Mouse (Mus musculus): ENCODE measurements around the gene Slc24a3.

Slc24a3 gene

GRCm38 (mm10) chr2:145656716-145657115 is 489.2 kb downstream of the Slc24a3 start:
- DNase-seq = no peak

- DNase-seq = no peak
Observed at GRCm38 (mm10) chr2:145661242-145661641, 493.7 kb downstream of the Slc24a3 start.

- DNase-seq = no peak
Observed at GRCm38 (mm10) chr2:145663899-145664298, 496.3 kb downstream of the Slc24a3 start.

DNA sequence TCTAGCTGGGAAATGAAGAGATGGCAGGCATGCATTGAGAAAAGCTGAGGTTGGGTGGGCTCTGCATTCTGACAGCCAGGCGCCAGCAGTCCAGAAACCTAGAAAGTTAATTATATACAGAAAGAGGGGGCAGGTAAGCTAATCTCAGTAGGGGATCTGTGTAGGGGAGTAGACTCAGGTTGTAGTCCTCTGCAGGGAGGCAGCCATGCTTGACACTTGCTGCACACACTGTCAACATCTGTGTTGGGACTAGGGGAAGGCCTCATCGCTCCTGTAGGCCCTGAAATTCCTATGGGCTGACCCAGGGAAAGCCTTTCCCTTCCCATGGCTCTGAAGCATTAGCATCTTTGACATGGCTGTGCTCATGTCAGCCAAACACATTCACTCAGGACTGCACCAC is 496.8 kb downstream of the Slc24a3 start:
- DNase-seq = no peak

GRCm38 (mm10) chr2:145668135-145668534 is 500.6 kb downstream of the Slc24a3 start:
- no peak for DNase-seq

- DNase-seq = no peak
Observed at GRCm38 (mm10) chr2:145670131-145670530, 502.6 kb downstream of the Slc24a3 start.

GRCm38 (mm10) chr2:145674496-145675141 is 507.1 kb downstream of the Slc24a3 start:
- no peak for DNase-seq

- no peak for DNase-seq
Observed at GRCm38 (mm10) chr2:145675142-145675755, 507.7 kb downstream of the Slc24a3 start, which contains the start of gene Rin2. Gene Rin2 (plus strand): TSS chr2:145675215.

GRCm38 (mm10) chr2:145675756-145676543 is 508.4 kb downstream of the Slc24a3 start:
- DNase-seq = peak; percentile 9

- DNase-seq = no peak
Observed at GRCm38 (mm10) chr2:145676544-145676925, 509.0 kb downstream of the Slc24a3 start.

GRCm38 (mm10) chr2:145676936-145677335 is 509.4 kb downstream of the Slc24a3 start:
- no peak for DNase-seq

- DNase-seq = no peak
Observed at GRCm38 (mm10) chr2:145680141-145680540, 512.6 kb downstream of the Slc24a3 start.

- DNase-seq = no peak
Observed at GRCm38 (mm10) chr2:145680762-145681161, 513.2 kb downstream of the Slc24a3 start.

DNA sequence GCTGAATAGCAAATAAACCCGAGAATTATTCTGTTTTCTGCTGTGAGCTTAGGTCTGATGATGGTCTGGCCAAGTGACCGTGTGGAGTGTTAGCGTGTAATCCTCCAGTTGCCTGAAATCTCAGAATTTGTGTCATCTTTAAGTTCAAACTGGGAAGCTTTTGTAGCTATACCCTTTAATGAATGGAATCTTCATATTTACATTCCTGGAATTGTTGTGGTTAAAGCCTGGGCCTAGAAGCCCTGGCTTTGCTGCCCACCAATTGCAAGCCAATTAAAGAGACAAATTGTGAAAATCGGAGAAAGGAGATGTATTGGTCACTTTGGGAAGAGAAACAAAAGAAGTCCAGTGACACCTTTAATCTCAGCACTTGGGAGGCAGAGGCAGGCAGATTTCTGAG is 514.1 kb downstream of the Slc24a3 start:
- DNase-seq = no peak

DNA sequence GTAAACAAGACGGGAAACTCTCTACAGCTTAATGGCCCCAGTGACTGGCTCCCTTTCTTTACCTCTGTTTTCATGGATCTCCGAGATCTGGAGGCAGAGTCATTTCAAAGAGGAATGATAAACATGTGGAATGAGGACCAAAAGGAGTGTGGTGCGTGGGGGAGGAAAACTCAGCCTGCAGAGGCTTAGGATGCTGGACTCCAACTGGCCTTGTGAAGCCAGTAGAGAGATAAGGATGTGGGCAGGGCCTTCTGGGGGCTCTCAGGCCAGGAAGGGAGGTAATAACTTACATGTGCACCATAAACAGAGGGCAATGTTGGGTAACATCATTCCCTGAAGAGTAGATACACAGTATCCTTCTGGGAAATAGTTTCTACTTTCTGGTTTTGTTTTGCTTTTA is 515.4 kb downstream of the Slc24a3 start:
- no peak for DNase-seq

- DNase-seq = no peak
Observed at GRCm38 (mm10) chr2:145683536-145683935, 516.0 kb downstream of the Slc24a3 start.

- no peak for DNase-seq
Observed at GRCm38 (mm10) chr2:145684151-145684550, 516.6 kb downstream of the Slc24a3 start.

- DNase-seq = no peak
Observed at GRCm38 (mm10) chr2:145684891-145685290, 517.3 kb downstream of the Slc24a3 start.

- DNase-seq = no peak
Observed at GRCm38 (mm10) chr2:145686017-145686416, 518.5 kb downstream of the Slc24a3 start.

DNA sequence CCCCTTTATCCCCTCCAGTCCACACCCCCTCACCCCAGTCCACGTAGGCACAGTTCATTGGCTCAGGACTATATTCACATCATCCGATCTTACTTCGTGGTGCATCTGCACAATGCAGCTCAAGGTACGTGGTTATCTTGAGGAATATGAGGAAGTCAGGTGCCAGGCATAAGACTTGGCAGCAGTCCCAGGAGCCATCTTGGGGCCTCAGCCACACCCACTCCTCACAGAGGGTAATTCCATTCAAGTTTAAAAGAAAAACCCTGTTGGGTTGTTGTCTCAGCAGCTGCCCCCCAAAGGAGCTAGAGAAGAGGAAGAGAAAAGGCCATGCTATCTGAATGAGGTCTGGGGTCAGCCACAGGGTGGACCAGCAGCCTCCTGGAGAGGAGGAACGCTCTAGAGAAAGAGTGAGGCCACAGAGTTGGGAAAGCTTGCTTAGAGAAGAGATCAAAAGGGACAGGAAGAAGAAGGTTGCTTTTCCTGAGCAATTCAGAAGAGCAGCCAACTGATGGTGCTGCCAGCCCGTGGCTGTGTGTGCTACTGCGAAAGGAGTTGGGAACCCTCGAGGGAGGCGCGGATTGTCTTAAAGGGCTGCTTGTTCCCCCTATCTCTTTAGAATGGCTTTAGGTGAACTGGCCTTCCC is 523.9 kb downstream of the Slc24a3 start:
- no peak for DNase-seq

Measured in cerebellum, adult 9-10 months (tissue).